Mouse (Mus musculus) megakaryocyte, embryonic 14.5 days (primary cell): ENCODE measurements at regions not wholly inside any gene's neighbourhood (a gene's known extent, or its start where the extent isn't known, plus 50 kb on each side); places are given as distances from the start of the nearest gene placed in this dataset.

Experiments
- FLI1 ChIP-seq: IDR thresholded peaks from 2 replicates; pipeline ENCODE4 v1.6.1; 2012; ENCODE audit warnings: low read length, inconsistent platforms, mixed read lengths
- GATA1 ChIP-seq: IDR thresholded peaks from 3 replicates; pipeline ENCODE4 v1.6.1; 2012; ENCODE audit warnings: mixed read lengths, low read length, inconsistent platforms, borderline replicate concordance

DNA sequence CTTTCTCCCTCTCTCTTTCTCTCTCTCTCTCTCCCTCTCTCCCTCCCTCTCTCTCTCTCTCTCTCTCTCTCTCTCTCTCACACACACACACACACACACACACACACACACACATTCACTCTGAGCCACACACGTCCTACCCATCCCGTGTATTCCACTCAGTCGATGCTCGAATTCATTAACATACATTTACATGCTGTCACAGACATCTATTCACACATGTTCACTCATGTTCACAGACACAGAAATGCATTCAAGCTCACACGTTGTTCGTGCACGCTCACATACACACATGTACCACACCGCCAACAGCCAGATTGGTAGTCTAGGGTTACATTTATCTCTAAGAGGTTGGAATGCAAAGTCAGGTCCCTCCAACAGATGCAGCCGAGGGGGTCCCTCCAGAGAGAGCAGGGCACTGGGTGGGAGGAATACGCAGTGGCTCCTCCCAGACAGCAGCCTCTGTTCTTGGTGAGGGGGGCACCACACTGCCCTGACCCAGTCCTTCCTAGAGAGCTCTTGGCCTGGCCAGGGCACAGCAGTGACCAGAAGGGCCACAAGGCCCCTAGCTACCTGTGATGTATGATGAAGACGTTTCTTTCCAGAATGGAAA, 96.8 kb downstream of the Tle3 start:
- no peak for TF ChIP-seq GATA1
- no peak for TF ChIP-seq FLI1
